Mouse (Mus musculus) heart, postnatal 10 days (tissue): ENCODE results near the gene Cdh1. TPM values are rescaled to one million over a fixed set of nuclear protein-coding genes. Genes with fewer than 3 reads are reported as not detected.

Experiments used
- DNase-seq, 2 experiments: peaks; one replicate each; pipeline ENCODE4 v3.0.0; 2021
- intact Hi-C: fragments of 180-260 bp; cut with DNase I; formaldehyde crosslinking; loops from one replicate; pipeline ENCODE4 v1.15.1; 2025
- total RNA-seq, 2 experiments: library from RNA; stranded (reverse); gene quantifications; 2 replicates each; pipeline ENCODE4 v1.2.3; 2021

Cdh1 gene
- total RNA-seq, 2 experiments from 2014 or later = 0.07 to 0.26 TPM

- peak; percentile 34 to 48 for DNase-seq
Observed at GRCm38 (mm10) chr8:106712487-106712886, 109.3 kb downstream of the Cdh1 start.

GRCm38 (mm10) chr8:106714297-106714696, 111.1 kb downstream of the Cdh1 start:
- intact Hi-C loops = loop anchor here (2.0 kb wide), 1 partner anchor 13 kb away; no protein-coding TSS in a partner anchor

More at GRCm38 (mm10) chr8:106712487-106712886, 109.3 kb downstream of the Cdh1 start:
- intact Hi-C loops = no loop called here

GRCm38 (mm10) chr8:106718091-106718500, 114.9 kb downstream of the Cdh1 start:
- intact Hi-C loops = loop anchor here (1.0 to 5.0 kb wide), 3 partner anchors 152 to 284 kb away; partner anchors contain the start of gene Has3
- DNase-seq = peak; percentile 91 to 94

More at GRCm38 (mm10) chr8:106714297-106714696, 111.1 kb downstream of the Cdh1 start:
- no peak for DNase-seq

Other genes with a start within 250 kb of the Cdh1 start
- 1 to 10 TPM; 8.1 to 9.1 TPM for gene Zfp90, start 188.0 kb upstream of the Cdh1 start, total RNA-seq
- not detected for gene 6030452D12Rik, start 102.8 kb upstream of the Cdh1 start, total RNA-seq
- gene Cdh3, start 92.5 kb upstream of the Cdh1 start, total RNA-seq = 1 to 10 TPM; 2.8 to 3.3 TPM
- gene Gm10073, start 29.9 kb upstream of the Cdh1 start, total RNA-seq = 100 to 1,000 TPM; 112 to 113 TPM
- 1 to 10 TPM; 9.3 to 9.4 TPM for gene Tango6, start 79.7 kb downstream of the Cdh1 start, total RNA-seq